In the genomic region with DNA sequence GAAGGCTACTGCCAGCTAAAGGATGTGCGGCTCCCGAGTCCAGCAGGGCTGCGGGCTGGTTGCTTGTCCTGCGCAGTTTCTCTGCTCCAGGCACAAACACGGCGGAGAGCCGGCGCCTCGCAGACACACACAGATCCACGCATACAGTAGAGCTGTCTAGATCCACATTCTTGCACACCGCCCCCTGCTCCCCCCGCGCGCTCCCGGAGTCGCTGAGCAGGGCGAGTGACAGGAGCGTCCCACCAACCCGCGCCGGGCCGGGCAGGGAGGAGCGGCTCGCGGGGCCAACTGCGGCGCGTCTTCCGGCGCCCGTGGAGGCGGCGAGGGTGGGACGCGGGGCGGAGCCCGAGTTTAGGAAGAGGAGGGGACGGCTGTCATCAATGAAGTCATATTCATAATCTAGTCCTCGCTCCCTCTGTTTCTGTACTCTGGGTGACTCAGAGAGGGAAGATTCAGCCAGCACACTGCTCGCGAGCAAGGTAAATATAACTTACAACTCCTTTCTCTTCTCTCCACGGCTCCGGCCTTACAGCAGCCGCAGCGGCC, we compare ENCODE assay signal across 8 mouse cellular contexts. TPM values are rescaled to one million over a fixed set of nuclear protein-coding genes. Genes with fewer than 3 reads are reported as not detected.
DNase-seq lines count a peak whose midpoint lies in the region; ATAC-seq and TF ChIP-seq lines count a peak whose summit lies in the region.

A gene (plus strand): TSS at position 296 of the 546 bp plus-strand sequence.

- no peak for TF ChIP-seq RAD21 in MEL (IDR thresholded peaks at IDR 0.05; ENCODE audit: low read depth, low read length)

- TF ChIP-seq EP300 in MEL (IDR thresholded peaks at IDR 0.05; ENCODE audit: low read depth in 1 of 2, low read length in 2 of 2): no peak

- peaks cover 10% of the 10 kb centered on the region in 2 experiments for H3K4me1 ChIP-seq in MEL (ENCODE audit: control insufficient read depth in 1 of 2, insufficient read depth in 2 of 2, low read length in 2 of 2)
- peaks cover 5% of the 10 kb centered on the region for H3K4me1 ChIP-seq in lung, embryonic 14.5 days (ENCODE audit: insufficient read depth)

- peak within 1 kb of the TSS; percentile 88 to 90 for H3K4me3 ChIP-seq in MEL (ENCODE audit: control insufficient read depth in 1 of 2, insufficient read depth in 1 of 2, low read depth in 2 of 2, low read length in 2 of 2)
- peak within 1 kb of the TSS; percentile 72 for H3K4me3 ChIP-seq in lung, embryonic 14.5 days (ENCODE audit: low read depth, low read length)

- peaks cover 0 to 2% of the 10 kb centered on the region in 2 experiments; a peak in 1 of 4 replicates for H3K27me3 ChIP-seq in MEL (ENCODE audit: control insufficient read depth in 1 of 2, insufficient read depth in 2 of 2, low read length in 2 of 2)
- no peaks in the 10 kb centered on the region for H3K27me3 ChIP-seq in lung, embryonic 14.5 days (ENCODE audit: insufficient read depth, low read length)

- DNase-seq in MEL (ENCODE audit: low read depth, low spot score): peak; percentile 94
- DNase-seq in cerebellum, adult 8-10 months: peak; percentile 97
- DNase-seq in forelimb bud, embryonic 11.5 days (ENCODE audit: low read depth, low spot score): peak; percentile 81
- DNase-seq in heart, postnatal 4 days: peak; percentile 97
- peak; percentile 97 for DNase-seq in layer of hippocampus, adult 8-10 months (ENCODE audit: low spot score in 2 of 2)
- DNase-seq in lung, embryonic 14.5 days: peak; percentile 97
- DNase-seq in testis, postnatal 14 days (ENCODE audit: low spot score): peak; percentile 91

- H3K79me2 ChIP-seq in MEL (ENCODE audit: control insufficient read depth, insufficient read depth, low read length, poor library complexity): peaks cover 16% of the 10 kb centered on the region

- TF ChIP-seq CTCF in MEL (IDR thresholded peaks at IDR 0.05 in 2 of 3, conservative IDR thresholded peaks at IDR 0.05 in 1 of 3; ENCODE audit: control insufficient read depth in 1 of 3, insufficient read depth in 1 of 3, low read depth in 2 of 3, low read length in 3 of 3, poor library complexity in 1 of 3, severe bottlenecking in 1 of 3): no peak
- no peak for TF ChIP-seq CTCF in lung, embryonic 14.5 days (IDR thresholded peaks at IDR 0.05; ENCODE audit: low read depth)

- peak within 1 kb of the TSS; percentile 80 for H3K27ac ChIP-seq in MEL (ENCODE audit: control insufficient read depth, low read depth, low read length)
- peak within 1 kb of the TSS; percentile 95 for H3K27ac ChIP-seq in lung, embryonic 14.5 days (ENCODE audit: low read depth)

- no peaks in the 10 kb centered on the region for H3K9me3 ChIP-seq in MEL (replicated peaks; ENCODE audit: insufficient read depth, low read length)
- H3K9me3 ChIP-seq in lung, embryonic 14.5 days (ENCODE audit: low read depth, low read length): no peaks in the 10 kb centered on the region

- TF ChIP-seq POLR2A in MEL (IDR thresholded peaks at IDR 0.05; ENCODE audit: control insufficient read depth in 1 of 2, insufficient read depth in 1 of 2, low read depth in 1 of 2, low read length in 2 of 2, poor library complexity in 1 of 2): peak in 1 of 2 experiments; percentile 65; a peak in 3 of 4 replicates

- peak within 1 kb of the TSS; percentile 94 for H3K4me2 ChIP-seq in lung, embryonic 14.5 days

- 0% methylated on average over 45 of the region's 45 CpGs for WGBS in lung, embryonic 14.5 days

- peak within 1 kb of the TSS; percentile 83 for H3K9ac ChIP-seq in MEL (ENCODE audit: control insufficient read depth, low read depth, low read length, poor library complexity, severe bottlenecking)
- H3K9ac ChIP-seq in lung, embryonic 14.5 days: peak within 1 kb of the TSS; percentile 67

- peak; percentile 96 for ATAC-seq in lung, embryonic 14.5 days (ENCODE audit: insufficient read depth)
- peak; percentile 75 for ATAC-seq in neutrophil, adult 5-6 weeks (ENCODE audit: extremely low read depth, insufficient number of reproducible peaks, low FRiP score, poor library complexity, severe bottlenecking)

- H3K36me3 ChIP-seq in MEL (ENCODE audit: control insufficient read depth in 1 of 2, insufficient read depth in 2 of 2, low read length in 2 of 2): peaks cover 0 to 18% of the 10 kb centered on the region in 2 experiments; a peak in 2 of 4 replicates
- no peaks in the 10 kb centered on the region for H3K36me3 ChIP-seq in lung, embryonic 14.5 days (ENCODE audit: insufficient read depth)

TF ChIP-seq in MEL, 35 proteins besides CTCF, POLR2A, EP300 and RAD21:
- TF ChIP-seq GABPA (IDR thresholded peaks at IDR 0.05; ENCODE audit: low read depth, low read length) (no peak), USF2 (IDR thresholded peaks at IDR 0.05; ENCODE audit: borderline replicate concordance in 1 of 2, insufficient read depth in 1 of 2, low read depth in 1 of 2, low read length in 2 of 2) (no peak), NELFE (IDR thresholded peaks at IDR 0.05; ENCODE audit: low read depth, low read length) (peak; percentile 59), SMC3 (IDR thresholded peaks at IDR 0.05; ENCODE audit: low read depth, low read length) (no peak), HCFC1 (IDR thresholded peaks at IDR 0.05; ENCODE audit: low read depth, low read length) (0 out of 2 replicates have a peak, but pooled peaks have one; percentile 45), ELF1 (IDR thresholded peaks at IDR 0.05; ENCODE audit: low read depth, low read length) (peak; percentile 69), BHLHE40 (IDR thresholded peaks at IDR 0.05; ENCODE audit: borderline replicate concordance, low read depth, low read length) (no peak), MYC (IDR thresholded peaks at IDR 0.05; ENCODE audit: low read depth, low read length) (no peak), NRF1 (IDR thresholded peaks at IDR 0.05; ENCODE audit: insufficient read depth, low read depth, low read length, poor library complexity, severe bottlenecking) (peak; percentile 37; the same call in 1 of the 2 replicates), MAZ (IDR thresholded peaks at IDR 0.05; ENCODE audit: low read depth, low read length) (peak; percentile 47; the same call in 1 of the 2 replicates), ZMIZ1 (IDR thresholded peaks at IDR 0.05; ENCODE audit: low read depth, low read length) (peak; percentile 55; the same call in 1 of the 2 replicates), ZKSCAN1 (IDR thresholded peaks at IDR 0.05; ENCODE audit: low read depth, low read length) (no peak), UBTF (IDR thresholded peaks at IDR 0.05; ENCODE audit: borderline replicate concordance, insufficient read depth, low read depth, low read length) (0 out of 2 replicates have a peak, but pooled peaks have one; percentile 21), MAX (IDR thresholded peaks at IDR 0.05; ENCODE audit: low read length) (peak; percentile 49; the same call in 1 of the 2 replicates), CHD2 (IDR thresholded peaks at IDR 0.05; ENCODE audit: low read length) (no peak), KAT2A (conservative IDR thresholded peaks at IDR 0.05; ENCODE audit: low read depth, low read length) (no peak), SIN3A (IDR thresholded peaks at IDR 0.05; ENCODE audit: low read length) (peak; percentile 87), TCF12 (IDR thresholded peaks at IDR 0.05; ENCODE audit: low read depth, low read length) (0 out of 2 replicates have a peak, but pooled peaks have one; percentile 37), MXI1 (IDR thresholded peaks at IDR 0.05; ENCODE audit: low read depth, low read length) (peak; percentile 73), GATA1 (IDR thresholded peaks at IDR 0.05; ENCODE audit: low read depth, low read length) (no peak), POLR2AphosphoS2 (IDR thresholded peaks at IDR 0.05; ENCODE audit: low read length) (no peak; the same call in 1 of the 2 replicates), TBP (IDR thresholded peaks at IDR 0.05; ENCODE audit: low read depth, low read length) (peak; percentile 58), E2F4 (IDR thresholded peaks at IDR 0.05; ENCODE audit: borderline replicate concordance, low read depth, low read length) (no peak), ETS1 (IDR thresholded peaks at IDR 0.05; ENCODE audit: low read depth, low read length) (peak; percentile 67; the same call in 1 of the 2 replicates)

RNA-seq across cellular contexts. Expression of the gene that starts here (rescaled TPM):
- 6.6 and 7.1 TPM in 2 replicates for total RNA-seq in MEL (2012; rRNA removed)
- 10 to 100 TPM in 1 of 2 experiments, not detected in 1; 23.2 TPM for polyA plus RNA-seq in MEL (2012; ENCODE audit: insufficient read depth in 1 of 2, insufficient read length in 2 of 2, low read depth in 1 of 2, low replicate concordance in 2 of 2, missing spikeins in 1 of 2)
- total RNA-seq in heart, postnatal 4 days (2021): 10 to 100 TPM; 56.7 to 57.4 TPM
- total RNA-seq in layer of hippocampus, adult 8-10 months (2022): 100 to 1,000 TPM; 198 to 256 (median 233) TPM
- 45.6 and 48.2 TPM in 2 replicates for polyA plus RNA-seq in lung, embryonic 14.5 days (2014; fragmentation: Nextera tagmentation; extraction: Ambion mirVana)
- total RNA-seq in neutrophil, adult 5-6 weeks (2017): 147 and 162 TPM in 2 replicates

Comparison
In these comparisons a context has a peak if more than half of its experiments do, and no peak if none do; other contexts are left out.
1. Peak in every context shown above with its lines: DNase-seq, ATAC-seq, H3K4me3 ChIP-seq and H3K27ac ChIP-seq.